Mouse (Mus musculus) cortical plate, adult 2 months (tissue): ENCODE data around the gene Serpinb1a.

Source experiments
- CTCF ChIP-seq: fragments of 200-500 bp; IDR thresholded peaks from 2 replicates; pipeline ENCODE4 v1.5.1; 2011; ENCODE audit warnings: mild to moderate bottlenecking, control low read depth, low read length; ENCODE audit not compliant: insufficient read depth; ENCODE audit errors: extremely low read depth
- POLR2A ChIP-seq: fragments of 200-500 bp; IDR thresholded peaks from 2 replicates; pipeline ENCODE4 v1.6.1; 2011; ENCODE audit warnings: mild to moderate bottlenecking, low read length, control low read depth; ENCODE audit not compliant: insufficient read depth; ENCODE audit errors: extremely low read depth

DNA sequence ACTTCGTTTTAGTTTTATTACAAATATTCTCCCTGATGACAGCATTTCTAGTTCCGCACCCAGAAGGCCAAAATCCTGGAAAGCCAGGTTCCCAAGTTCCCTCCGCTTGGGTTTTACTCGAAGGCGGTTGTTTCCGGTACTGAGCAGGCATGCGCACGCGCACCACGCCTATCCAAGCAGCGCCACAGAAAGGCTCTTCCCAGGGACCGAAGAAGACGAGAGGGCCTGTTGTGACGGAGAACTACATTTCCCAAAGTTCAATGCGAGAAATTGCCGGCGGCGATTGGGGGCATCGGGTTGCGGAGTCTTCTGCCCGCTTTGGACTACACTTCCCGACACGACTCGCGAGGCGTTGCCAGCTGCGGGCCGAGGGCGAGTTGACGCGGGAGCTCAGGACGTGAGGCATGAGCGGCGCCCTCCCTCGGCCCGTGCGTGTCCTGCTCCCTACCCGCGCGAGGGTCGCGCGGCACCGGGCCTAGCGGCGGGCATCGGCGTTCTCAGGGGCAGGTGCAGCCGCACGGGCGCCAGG is 49.2 kb downstream of the Serpinb1a start, which contains the start of gene Wrnip1:
- TF ChIP-seq POLR2A (peak; percentile 65), CTCF (no peak)
